Mouse (Mus musculus): ENCODE measurements at regions not wholly inside any gene's neighbourhood (a gene's known extent, or its start where the extent isn't known, plus 50 kb on each side); places are given as distances from the start of the nearest gene placed in this dataset.

GRCm38 (mm10) chr10:16640136-16640535 lies 1082.9 kb upstream of the Cited2 start:
- Histone ChIP-seq H3K36me3 (ENCODE audit: insufficient read depth, low read length) (no peaks in the 10 kb centered on the region), H3K9me3 (ENCODE audit: low read length) (no peaks in the 10 kb centered on the region), H3K27ac (ENCODE audit: low read depth, low read length) (no peak overlapping the region), H3K4me1 (ENCODE audit: insufficient read depth, low read length) (no peaks in the 10 kb centered on the region), H3K4me2 (ENCODE audit: low read depth, low read length, poor library complexity, severe bottlenecking) (no peak overlapping the region), H3K9ac (replicated peaks; ENCODE audit: low read length, poor library complexity, severe bottlenecking) (no peak overlapping the region), H3K4me3 (ENCODE audit: low read depth, low read length) (no peak overlapping the region), H3K27me3 (ENCODE audit: insufficient read depth, low read length) (no peaks in the 10 kb centered on the region)
- 41% methylated on average over 4 of the region's 4 CpGs for whole genome bisulfite sequencing
- TF ChIP-seq CTCF (IDR thresholded peaks at IDR 0.05) = no peak
- ATAC-seq (ENCODE audit: low FRiP score) (no peak), DNase-seq (ENCODE audit: low spot score) (no peak)

- Histone ChIP-seq H3K27ac (ENCODE audit: low read depth, low read length) (no peak overlapping the region), H3K9me3 (ENCODE audit: low read length) (no peaks in the 10 kb centered on the region), H3K4me1 (ENCODE audit: insufficient read depth, low read length) (no peaks in the 10 kb centered on the region), H3K4me3 (ENCODE audit: low read depth, low read length) (no peak overlapping the region), H3K4me2 (ENCODE audit: low read depth, low read length, poor library complexity, severe bottlenecking) (no peak overlapping the region), H3K36me3 (ENCODE audit: insufficient read depth, low read length) (no peaks in the 10 kb centered on the region), H3K27me3 (ENCODE audit: insufficient read depth, low read length) (no peaks in the 10 kb centered on the region), H3K9ac (replicated peaks; ENCODE audit: low read length, poor library complexity, severe bottlenecking) (no peak overlapping the region)
- TF ChIP-seq CTCF (IDR thresholded peaks at IDR 0.05) = no peak
- WGBS = 88% methylated on average over 1 of the region's 1 CpGs
- DNase-seq (ENCODE audit: low spot score) = no peak
- ATAC-seq (ENCODE audit: low FRiP score) = no peak
Observed at GRCm38 (mm10) chr10:16650120-16650519, 1072.9 kb upstream of the Cited2 start.

GRCm38 (mm10) chr10:16652450-16652849 lies 1070.6 kb upstream of the Cited2 start:
- no peak for TF ChIP-seq CTCF (IDR thresholded peaks at IDR 0.05)
- H3K36me3 ChIP-seq (ENCODE audit: insufficient read depth, low read length) = no peaks in the 10 kb centered on the region
- no peak overlapping the region for H3K4me2 ChIP-seq (ENCODE audit: low read depth, low read length, poor library complexity, severe bottlenecking)
- no peaks in the 10 kb centered on the region for H3K27me3 ChIP-seq (ENCODE audit: insufficient read depth, low read length)
- no peak overlapping the region for H3K4me3 ChIP-seq (ENCODE audit: low read depth, low read length)
- no peak for ATAC-seq (ENCODE audit: low FRiP score)
- H3K27ac ChIP-seq (ENCODE audit: low read depth, low read length) = no peak overlapping the region
- no peak for DNase-seq (ENCODE audit: low spot score)
- WGBS = 91% methylated on average over 4 of the region's 4 CpGs
- no peaks in the 10 kb centered on the region for H3K9me3 ChIP-seq (ENCODE audit: low read length)
- H3K9ac ChIP-seq (replicated peaks; ENCODE audit: low read length, poor library complexity, severe bottlenecking) = no peak overlapping the region
- no peaks in the 10 kb centered on the region for H3K4me1 ChIP-seq (ENCODE audit: insufficient read depth, low read length)

GRCm38 (mm10) chr10:16664483-16664882 lies 1058.5 kb upstream of the Cited2 start:
- WGBS = 37% methylated on average over 1 of the region's 1 CpGs
- no peaks in the 10 kb centered on the region for H3K36me3 ChIP-seq (ENCODE audit: insufficient read depth, low read length)
- no peaks in the 10 kb centered on the region for H3K9me3 ChIP-seq (ENCODE audit: low read length)
- H3K27ac ChIP-seq (ENCODE audit: low read depth, low read length) = no peak overlapping the region
- DNase-seq (ENCODE audit: low spot score) = peak; percentile 38
- H3K27me3 ChIP-seq (ENCODE audit: insufficient read depth, low read length) = no peaks in the 10 kb centered on the region
- H3K4me1 ChIP-seq (ENCODE audit: insufficient read depth, low read length) = no peaks in the 10 kb centered on the region
- no peak overlapping the region for H3K4me3 ChIP-seq (ENCODE audit: low read depth, low read length)
- no peak for TF ChIP-seq CTCF (IDR thresholded peaks at IDR 0.05)
- H3K9ac ChIP-seq (replicated peaks; ENCODE audit: low read length, poor library complexity, severe bottlenecking) = no peak overlapping the region
- no peak for ATAC-seq (ENCODE audit: low FRiP score)
- H3K4me2 ChIP-seq (ENCODE audit: low read depth, low read length, poor library complexity, severe bottlenecking) = no peak overlapping the region

GRCm38 (mm10) chr10:16670286-16670685 lies 1052.7 kb upstream of the Cited2 start:
- Histone ChIP-seq H3K27ac (ENCODE audit: low read depth, low read length) (no peak overlapping the region), H3K9me3 (ENCODE audit: low read length) (no peaks in the 10 kb centered on the region), H3K4me1 (ENCODE audit: insufficient read depth, low read length) (no peaks in the 10 kb centered on the region), H3K4me2 (ENCODE audit: low read depth, low read length, poor library complexity, severe bottlenecking) (no peak overlapping the region), H3K36me3 (ENCODE audit: insufficient read depth, low read length) (no peaks in the 10 kb centered on the region), H3K9ac (replicated peaks; ENCODE audit: low read length, poor library complexity, severe bottlenecking) (no peak overlapping the region), H3K4me3 (ENCODE audit: low read depth, low read length) (no peak overlapping the region), H3K27me3 (ENCODE audit: insufficient read depth, low read length) (no peaks in the 10 kb centered on the region)
- 67% methylated on average over 2 of the region's 2 CpGs for WGBS
- ATAC-seq (ENCODE audit: low FRiP score) (no peak), DNase-seq (ENCODE audit: low spot score) (no peak)
- TF ChIP-seq CTCF (IDR thresholded peaks at IDR 0.05) = no peak

- no peak for TF ChIP-seq CTCF (IDR thresholded peaks at IDR 0.05)
- DNase-seq (ENCODE audit: low spot score) (no peak), ATAC-seq (ENCODE audit: low FRiP score) (no peak)
- no peak overlapping the region for H3K4me3 ChIP-seq (ENCODE audit: low read depth, low read length)
- no peak overlapping the region for H3K4me2 ChIP-seq (ENCODE audit: low read depth, low read length, poor library complexity, severe bottlenecking)
- WGBS = 83% methylated on average over 3 of the region's 3 CpGs
- no peaks in the 10 kb centered on the region for H3K4me1 ChIP-seq (ENCODE audit: insufficient read depth, low read length)
- no peaks in the 10 kb centered on the region for H3K27me3 ChIP-seq (ENCODE audit: insufficient read depth, low read length)
- no peak overlapping the region for H3K27ac ChIP-seq (ENCODE audit: low read depth, low read length)
- H3K9ac ChIP-seq (replicated peaks; ENCODE audit: low read length, poor library complexity, severe bottlenecking) = no peak overlapping the region
- no peaks in the 10 kb centered on the region for H3K9me3 ChIP-seq (ENCODE audit: low read length)
- no peaks in the 10 kb centered on the region for H3K36me3 ChIP-seq (ENCODE audit: insufficient read depth, low read length)
Observed at GRCm38 (mm10) chr10:16681001-16681400, 1042.0 kb upstream of the Cited2 start.

All from midbrain, postnatal 0 days (tissue).